Mouse (Mus musculus) liver, postnatal 0 days (tissue): Measurements from ENCODE around the gene Atf7.

ENCODE experiments used
- CTCF ChIP-seq: sonication (generic); IDR thresholded peaks from 2 replicates; pipeline ENCODE4 v1.5.1; 2016; ENCODE audit warnings: antibody characterized with exemption, low read depth
- EP300 ChIP-seq: IDR thresholded peaks from 2 replicates; pipeline ENCODE4 v1.6.1; 2016; ENCODE audit warnings: antibody characterized with exemption, low read depth, mild to moderate bottlenecking

GRCm38 (mm10) chr15:102532106-102532900 is 93.0 kb downstream of the Atf7 start:
- TF ChIP-seq CTCF (no peak), EP300 (no peak)
